Mouse (Mus musculus): Measurements from ENCODE around the gene H1foo.

The H1foo gene

GRCm38 (mm10) chr6:115961743-115962142, 17.0 kb downstream of the H1foo start:
- no peak for DNase-seq (ENCODE audit: extremely low spot score, low spot score)

- peak; percentile 46 for DNase-seq (ENCODE audit: extremely low spot score, low spot score)
These were observed 17.8 kb downstream of the H1foo start for GRCm38 (mm10) chr6:115962439-115963085.

- no peak for DNase-seq (ENCODE audit: extremely low spot score, low spot score)
These were observed 18.9 kb downstream of the H1foo start for GRCm38 (mm10) chr6:115963656-115964055.

- DNase-seq (ENCODE audit: extremely low spot score, low spot score): no peak
These were observed 21.7 kb downstream of the H1foo start for GRCm38 (mm10) chr6:115966227-115966966.

GRCm38 (mm10) chr6:115967291-115967880, 22.6 kb downstream of the H1foo start:
- DNase-seq (ENCODE audit: extremely low spot score, low spot score): no peak

GRCm38 (mm10) chr6:115968086-115968485, 23.3 kb downstream of the H1foo start:
- no peak for DNase-seq (ENCODE audit: extremely low spot score, low spot score)

- no peak for DNase-seq (ENCODE audit: extremely low spot score, low spot score)
These were observed 24.0 kb downstream of the H1foo start for GRCm38 (mm10) chr6:115968700-115969099.

- DNase-seq (ENCODE audit: extremely low spot score, low spot score): no peak
These were observed 24.4 kb downstream of the H1foo start for GRCm38 (mm10) chr6:115969103-115969502.

- DNase-seq (ENCODE audit: extremely low spot score, low spot score): no peak
These were observed 25.2 kb downstream of the H1foo start for GRCm38 (mm10) chr6:115969952-115970351.

GRCm38 (mm10) chr6:115971273-115972060, 26.7 kb downstream of the H1foo start:
- DNase-seq (ENCODE audit: extremely low spot score, low spot score): no peak

GRCm38 (mm10) chr6:115972083-115972764, 27.5 kb downstream of the H1foo start:
- DNase-seq (ENCODE audit: extremely low spot score, low spot score): no peak

GRCm38 (mm10) chr6:115973139-115973875, 28.6 kb downstream of the H1foo start:
- DNase-seq (ENCODE audit: extremely low spot score, low spot score): no peak

- no peak for DNase-seq (ENCODE audit: extremely low spot score, low spot score)
These were observed 29.3 kb downstream of the H1foo start for GRCm38 (mm10) chr6:115973881-115974662.

GRCm38 (mm10) chr6:115975606-115976005, 30.9 kb downstream of the H1foo start:
- no peak for DNase-seq (ENCODE audit: extremely low spot score, low spot score)

GRCm38 (mm10) chr6:115977810-115978209, 33.1 kb downstream of the H1foo start:
- DNase-seq (ENCODE audit: extremely low spot score, low spot score): no peak

- no peak for DNase-seq (ENCODE audit: extremely low spot score, low spot score)
These were observed 33.9 kb downstream of the H1foo start for GRCm38 (mm10) chr6:115978596-115978995.

GRCm38 (mm10) chr6:115982889-115983288, 38.2 kb downstream of the H1foo start:
- no peak for DNase-seq (ENCODE audit: extremely low spot score, low spot score)

- DNase-seq (ENCODE audit: extremely low spot score, low spot score): no peak
These were observed 38.7 kb downstream of the H1foo start for GRCm38 (mm10) chr6:115983306-115984038.

GRCm38 (mm10) chr6:115984580-115984979, 39.8 kb downstream of the H1foo start:
- no peak for DNase-seq (ENCODE audit: extremely low spot score, low spot score)
